Mouse (Mus musculus): ENCODE results near the gene Galnt17. TPM values are rescaled to one million over a fixed set of nuclear protein-coding genes. Genes with fewer than 3 reads are reported as not detected.

The Galnt17 gene
- polyA plus RNA-seq, 1 experiment from 2014 or later, result 5.1 TPM

DNA sequence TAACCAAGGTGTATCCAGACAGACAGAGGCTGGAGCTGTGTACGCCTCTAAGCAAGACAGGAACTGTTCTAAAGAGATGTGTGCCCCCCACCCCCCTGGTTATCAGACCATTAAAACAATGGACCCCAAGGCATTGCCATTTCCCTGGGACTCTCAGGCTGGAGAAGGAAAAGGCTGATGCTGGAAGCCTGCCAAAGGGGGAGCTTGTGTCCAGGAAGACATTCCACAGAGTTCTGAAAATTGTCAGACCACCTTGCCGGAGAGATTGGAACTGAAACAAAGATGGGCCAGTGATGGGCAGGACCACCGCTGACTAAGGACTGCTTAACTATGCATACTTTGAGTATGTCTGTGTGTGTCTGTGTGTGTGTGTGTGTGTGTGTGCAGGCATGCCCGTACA lies 458.7 kb downstream of the Galnt17 start:
- in situ Hi-C loops (cut with MboI; ENCODE audit: low pct_unique_long_range_greater_than_20kb), result loop anchor here (5.0 kb wide), 1 partner anchor 437 kb away; no protein-coding TSS in a partner anchor
- CTCF ChIA-PET, result no interaction called here
- POLR2A ChIA-PET, result no interaction called here
- peaks cover 3% of the 10 kb centered on the region for H3K27me3 ChIP-seq
- DNase-seq (ENCODE audit: low read depth, low spot score) (no peak), ATAC-seq (no peak)
- TF ChIP-seq CTCF (IDR thresholded peaks at IDR 0.05), result no peak

DNA sequence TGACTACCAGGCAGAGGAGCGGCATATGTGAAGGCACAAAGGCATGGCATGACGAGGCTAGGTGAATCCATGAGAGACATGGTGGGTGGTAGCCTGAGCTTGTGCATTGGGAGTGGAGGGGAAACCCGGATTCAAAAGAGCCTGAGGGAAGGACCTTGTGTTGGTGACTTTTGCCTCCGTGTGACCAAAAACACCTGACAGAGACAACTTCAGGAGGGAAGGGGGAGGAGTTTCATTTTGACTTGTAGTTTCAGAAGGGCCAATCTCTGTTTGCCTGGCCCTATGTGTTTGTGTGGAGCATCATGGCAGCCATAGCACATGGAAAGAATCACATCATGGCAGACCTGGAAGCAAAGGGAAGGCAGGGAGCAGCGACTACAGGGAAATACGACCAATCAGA lies 459.7 kb downstream of the Galnt17 start:
- ChIA-PET CTCF (interaction anchor here (1.6 kb wide), 1 partner anchor 580 kb away, joined by 4 read pairs; no protein-coding TSS in a partner anchor), POLR2A (no interaction called here)
- TF ChIP-seq CTCF (IDR thresholded peaks at IDR 0.05), result no peak
- DNase-seq (ENCODE audit: low read depth, low spot score) (no peak), ATAC-seq (no peak)
- in situ Hi-C loops (cut with MboI; ENCODE audit: low pct_unique_long_range_greater_than_20kb), result no loop called here
- H3K27me3 ChIP-seq, result no peaks in the 10 kb centered on the region

DNA sequence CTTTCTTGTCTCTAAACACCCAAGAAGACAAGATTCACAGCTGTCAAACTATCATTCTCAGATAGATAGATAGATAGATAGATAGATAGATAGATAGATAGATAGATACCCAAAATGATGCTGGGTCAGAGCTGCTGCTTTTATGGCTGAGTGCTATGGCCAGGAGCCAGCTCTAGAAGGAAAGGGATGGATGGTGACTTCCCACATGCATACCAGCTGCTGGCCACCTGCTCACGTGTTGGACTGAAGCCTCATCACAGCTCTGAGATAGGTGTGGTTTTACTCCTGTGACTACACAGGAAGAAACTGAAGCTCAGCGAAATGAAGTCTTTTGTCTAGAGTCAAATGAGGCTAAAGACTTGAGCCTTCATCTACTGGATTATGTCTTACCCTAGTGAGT lies 482.5 kb downstream of the Galnt17 start:
- CTCF ChIA-PET, result no interaction called here
- in situ Hi-C loops (cut with MboI; ENCODE audit: low pct_unique_long_range_greater_than_20kb), result no loop called here
- DNase-seq (ENCODE audit: low read depth, low spot score) (no peak), ATAC-seq (no peak)
- TF ChIP-seq CTCF (IDR thresholded peaks at IDR 0.05), result no peak
- POLR2A ChIA-PET, result no interaction called here
- H3K27me3 ChIP-seq, result no peaks in the 10 kb centered on the region
